Mouse (Mus musculus): ENCODE data around the gene Kazald1. TPM values are rescaled to one million over a fixed set of nuclear protein-coding genes. Genes with fewer than 3 reads are reported as not detected.

The Kazald1 gene
- total and polyA plus RNA-seq, 3 experiments = 2.2 to 9.8 (median 6.0) TPM

GRCm38 (mm10) chr19:45076586-45077510, 1.8 kb downstream of the Kazald1 start:
- peak; percentile 86 for DNase-seq

- no peak for DNase-seq
Observed at GRCm38 (mm10) chr19:45077742-45078645, 3.0 kb downstream of the Kazald1 start.

DNA sequence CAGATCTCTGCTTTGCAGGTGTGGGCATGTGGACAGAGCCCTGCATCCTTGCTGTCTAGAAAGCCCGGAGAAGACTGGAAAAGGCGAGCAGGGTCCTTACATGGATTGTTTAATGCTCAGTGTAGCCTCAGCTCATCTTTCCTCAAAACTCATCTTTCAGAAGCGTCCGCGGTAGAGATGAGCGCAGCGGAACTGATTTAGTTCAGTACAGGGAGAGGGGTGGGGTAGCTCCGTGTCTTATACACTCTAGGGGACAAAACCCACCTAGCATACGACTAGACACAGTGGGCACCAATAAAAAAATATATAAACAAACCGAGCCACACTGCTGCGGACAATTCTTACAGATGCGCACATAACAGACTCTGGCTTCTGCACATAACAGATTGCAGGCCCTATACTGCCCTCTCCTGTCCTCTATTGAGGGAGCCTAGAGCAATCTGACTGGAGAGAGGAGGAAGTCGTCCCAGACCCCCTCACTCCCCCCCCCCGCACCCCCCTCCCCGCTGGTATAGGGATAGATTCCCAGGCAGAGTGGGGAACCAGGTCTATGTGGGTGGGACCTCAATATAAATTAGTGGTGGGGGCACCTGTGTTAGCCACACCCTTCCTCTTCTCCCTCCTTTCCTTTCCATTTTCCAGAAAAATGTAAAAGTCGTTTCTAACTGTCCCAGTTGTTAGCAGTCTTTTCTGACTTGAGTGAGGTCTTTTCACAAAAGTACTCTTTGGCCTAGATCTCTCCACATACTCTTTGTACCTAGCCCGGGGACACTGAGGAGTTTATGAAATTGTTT, 4.1 kb downstream of the Kazald1 start:
- no peak for DNase-seq

GRCm38 (mm10) chr19:45079769-45080515, 4.9 kb downstream of the Kazald1 start:
- peak; percentile 80 for DNase-seq

DNA sequence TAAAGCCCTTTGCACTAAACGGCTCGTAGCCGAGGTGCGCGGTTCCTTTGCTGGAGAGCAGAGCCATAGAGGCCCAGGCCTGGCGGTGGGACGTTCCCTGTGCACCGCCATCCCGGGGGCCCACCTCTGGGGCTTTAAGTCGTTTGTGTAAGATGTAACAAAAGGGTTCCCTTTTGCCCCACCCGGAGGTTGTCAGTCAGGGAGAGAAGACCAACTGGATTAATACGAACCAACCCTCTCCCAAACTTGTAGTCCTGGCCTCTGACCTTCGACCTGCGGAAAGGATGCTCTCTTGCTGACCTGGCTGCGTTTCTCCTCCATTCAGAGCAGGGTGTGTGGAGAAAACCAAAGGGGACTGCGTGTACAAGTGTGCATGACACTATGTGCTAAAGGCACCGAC, 5.7 kb downstream of the Kazald1 start:
- no peak for DNase-seq

DNA sequence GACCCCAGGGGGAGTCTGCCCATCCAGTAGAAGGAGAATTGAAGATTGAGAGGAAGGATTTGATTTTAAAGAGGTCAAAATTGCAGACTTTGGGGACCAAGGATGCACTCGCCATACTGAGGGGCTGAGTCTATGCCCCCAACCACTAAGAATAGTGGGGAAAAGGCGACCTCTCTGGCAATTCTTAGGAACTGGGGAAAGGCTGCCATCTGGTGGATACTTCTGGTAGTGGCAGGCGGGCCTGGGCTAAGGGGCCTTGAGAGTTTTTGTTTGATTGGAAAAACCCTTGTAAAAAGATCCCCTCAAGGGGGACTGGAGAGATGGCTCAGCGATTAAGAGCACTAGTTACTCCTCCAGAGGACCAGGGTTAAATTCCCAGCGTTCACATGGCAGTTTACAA, 6.2 kb downstream of the Kazald1 start:
- DNase-seq = peak; percentile 59

GRCm38 (mm10) chr19:45081841-45082550, 7.0 kb downstream of the Kazald1 start:
- peak; percentile 58 for DNase-seq

GRCm38 (mm10) chr19:45097868-45098267, 22.8 kb downstream of the Kazald1 start:
- DNase-seq = peak; percentile 38

DNA sequence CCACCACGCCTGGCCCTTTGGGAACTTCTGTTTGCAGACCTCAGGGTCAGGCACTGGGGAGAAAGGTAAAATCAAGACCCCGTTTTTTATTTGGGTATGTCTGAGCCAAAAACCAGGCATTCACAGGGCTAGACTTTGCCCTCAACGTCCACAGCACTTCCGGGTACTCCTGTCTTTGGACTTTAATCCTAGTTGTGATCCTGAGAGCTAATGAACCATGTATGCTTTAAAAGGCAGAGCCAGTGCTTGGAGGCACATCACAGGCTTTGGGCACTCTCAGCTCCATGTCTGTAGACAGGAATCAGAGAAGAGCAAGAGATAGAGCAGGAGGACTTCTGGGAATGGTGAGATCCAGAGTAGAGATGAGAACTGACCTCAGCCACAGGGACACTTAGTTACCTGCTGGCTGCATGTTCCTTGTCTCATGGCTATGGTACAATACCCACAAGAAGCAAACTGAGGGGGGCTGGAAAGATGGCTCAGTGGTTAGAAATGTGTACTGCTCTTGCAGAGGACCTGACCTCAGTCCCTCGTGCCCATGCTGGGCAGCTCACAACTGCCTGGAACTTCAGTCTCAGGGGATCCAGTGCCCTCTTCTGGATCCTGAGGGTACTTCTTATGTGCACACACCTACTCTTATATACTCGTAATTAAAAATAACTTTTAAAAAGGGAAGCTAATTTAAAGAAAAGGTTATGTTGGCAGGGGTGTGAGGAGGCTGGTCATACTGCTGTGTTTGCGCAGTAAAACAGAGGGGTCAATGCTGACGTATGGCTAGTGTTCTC, 25.6 kb downstream of the Kazald1 start:
- no peak for DNase-seq

DNA sequence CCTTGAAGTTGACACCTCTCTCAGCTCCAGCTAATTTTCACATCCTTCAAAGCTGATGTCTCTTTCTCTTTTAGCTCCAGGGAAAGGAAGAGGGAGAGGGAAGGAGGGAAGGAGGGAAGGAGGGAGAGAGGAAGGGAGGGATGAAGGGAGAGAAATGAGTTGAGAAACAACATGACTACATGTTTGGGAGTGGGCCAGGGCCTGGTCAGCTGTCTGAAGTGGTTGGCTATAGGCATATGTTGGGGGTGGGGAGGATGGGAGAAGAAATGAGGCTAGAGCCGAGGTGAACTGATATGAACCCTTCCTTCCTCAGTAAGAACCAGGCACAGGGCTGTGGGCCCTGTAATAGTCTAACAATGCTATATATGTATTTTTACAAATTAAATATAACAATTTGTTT, 30.6 kb downstream of the Kazald1 start:
- no peak for DNase-seq

DNA sequence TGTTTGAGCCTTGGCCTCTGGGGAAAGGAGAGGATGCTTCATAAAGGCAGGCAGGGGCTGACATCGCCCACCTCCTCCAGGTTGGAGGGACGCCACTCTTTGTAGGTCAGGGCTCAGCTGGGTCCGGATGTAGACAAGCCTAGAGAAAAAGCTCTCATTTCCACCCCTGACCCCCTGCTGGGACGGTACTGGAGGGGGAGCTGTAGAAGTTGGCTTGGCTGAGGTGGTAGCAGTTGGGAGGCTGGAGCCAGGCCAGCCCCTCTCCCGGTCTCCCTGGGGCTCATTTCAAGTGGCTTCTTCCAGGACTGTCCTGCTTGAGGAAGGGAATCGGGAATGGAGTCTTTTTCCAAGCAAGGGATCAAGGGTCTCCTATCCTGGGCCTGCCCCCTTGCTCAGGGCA, 31.6 kb downstream of the Kazald1 start:
- no peak for DNase-seq

DNA sequence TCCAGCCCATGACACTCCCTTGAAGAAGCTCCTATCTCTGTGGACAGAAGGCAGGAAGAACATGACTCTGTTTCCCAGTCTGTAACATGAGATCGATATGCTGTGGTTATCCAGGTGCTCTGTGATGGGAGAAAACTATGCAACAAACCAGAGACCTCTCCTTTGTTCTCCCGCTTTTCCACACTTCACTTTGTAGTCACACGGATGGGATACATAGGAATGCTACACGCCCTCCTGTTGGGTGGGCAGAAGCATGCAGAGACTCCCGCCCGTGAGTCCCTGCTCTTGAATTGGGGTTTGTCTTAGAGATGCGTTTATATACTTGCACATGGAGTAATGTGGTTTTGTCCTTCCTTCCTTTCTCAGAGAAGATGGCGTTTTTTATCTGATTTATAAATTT, 35.6 kb downstream of the Kazald1 start:
- no peak for DNase-seq

DNA sequence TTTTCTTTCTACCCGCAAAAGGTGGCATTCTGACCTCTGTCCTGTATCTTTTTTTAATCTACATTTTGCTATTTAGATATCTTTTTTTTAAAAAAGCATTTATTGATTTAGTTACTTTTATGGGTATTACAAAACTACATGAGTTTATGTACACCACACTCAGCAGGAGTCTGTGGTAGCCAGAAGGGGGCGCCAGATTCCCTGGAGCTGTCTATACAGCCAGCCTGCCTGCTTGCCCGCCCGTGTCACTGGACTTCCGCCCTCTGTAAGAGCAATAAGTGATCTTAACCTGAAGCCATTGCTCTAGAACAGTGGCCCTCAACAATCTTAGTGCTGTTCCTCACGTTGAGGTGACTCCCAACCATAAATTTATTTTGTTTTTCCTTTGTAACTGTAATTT, 37.4 kb downstream of the Kazald1 start:
- DNase-seq = no peak

DNA sequence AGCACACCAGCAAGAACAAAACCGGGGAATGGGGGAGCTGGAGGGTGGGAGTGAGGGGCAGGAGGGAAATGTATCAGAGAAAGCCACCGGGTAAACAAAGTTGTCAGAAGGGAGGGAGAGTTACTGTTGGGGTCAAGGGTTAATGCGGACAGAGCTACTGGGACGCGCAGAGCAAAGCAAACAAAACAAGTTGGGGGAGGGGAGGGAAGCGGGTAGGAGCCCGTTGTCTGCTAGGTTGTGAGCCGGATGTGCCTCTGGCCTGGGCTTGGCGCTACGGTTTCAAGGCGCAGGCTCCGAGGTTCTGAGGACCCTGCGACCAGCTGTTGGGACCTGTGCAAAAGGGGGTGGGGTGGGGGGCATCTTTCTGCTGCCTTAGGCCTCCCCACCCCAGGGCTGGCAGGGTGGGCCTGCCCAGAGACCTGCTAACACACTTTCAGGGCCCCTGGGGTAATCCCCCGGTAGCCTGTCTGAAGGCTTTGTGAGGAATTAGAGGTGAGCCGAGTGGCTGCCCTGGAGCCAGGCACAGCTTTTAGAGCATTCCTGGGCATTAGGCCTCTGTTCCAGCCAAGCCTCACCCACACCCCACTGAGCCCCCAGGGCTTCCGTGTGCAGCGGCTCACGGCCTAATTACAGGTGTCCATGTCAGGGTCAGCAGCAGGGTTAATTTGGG, 38.9 kb downstream of the Kazald1 start:
- no peak for DNase-seq

DNA sequence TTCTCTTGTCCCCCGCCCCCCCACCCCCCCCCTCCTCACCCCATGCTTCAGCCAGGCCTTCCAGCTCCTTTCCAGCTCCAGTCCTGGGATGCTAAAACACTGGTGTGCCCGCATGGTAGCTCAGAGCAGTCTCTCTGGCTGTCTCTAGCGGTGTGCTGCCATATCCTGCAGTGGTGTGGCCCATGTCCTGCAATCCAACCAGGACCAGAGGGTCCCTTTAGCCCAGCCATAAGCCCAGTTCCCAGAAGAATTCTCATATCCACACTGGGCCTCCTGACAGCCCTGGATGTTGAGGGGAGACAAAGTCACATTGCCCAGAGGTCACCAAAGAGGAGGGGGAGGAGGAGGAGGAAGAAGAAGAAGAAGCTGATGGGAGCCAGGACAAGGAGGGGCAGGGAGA, 39.7 kb downstream of the Kazald1 start:
- no peak for DNase-seq

DNA sequence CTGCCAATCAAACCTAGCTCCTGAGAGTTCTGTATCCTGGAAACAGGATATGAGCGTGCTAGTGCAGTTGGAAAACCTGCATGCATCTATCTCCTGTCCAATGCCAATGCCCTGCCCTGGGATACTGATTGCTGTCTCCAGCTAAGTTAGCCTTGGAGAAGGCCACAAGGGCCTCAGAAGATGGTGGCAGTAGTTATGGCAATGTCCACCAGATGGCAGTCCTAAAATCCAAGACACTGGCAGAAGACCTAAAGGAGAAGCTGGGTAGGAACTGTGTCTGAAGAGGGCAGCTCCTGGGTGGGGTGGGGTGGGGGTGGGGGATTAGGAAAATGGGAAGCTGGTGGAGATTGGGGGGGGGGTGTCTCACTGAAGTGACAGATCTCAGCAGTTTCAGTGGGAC, 41.8 kb downstream of the Kazald1 start:
- DNase-seq = peak; percentile 45

All from adrenal gland, adult 2 months (tissue).